Mouse (Mus musculus) liver, adult 2 months (tissue): ENCODE results near the gene Gas2l3. TPM values are rescaled to one million over a fixed set of nuclear protein-coding genes. Genes with fewer than 3 reads are reported as not detected.
A peak's percentile ranks its signal among the peaks of the same experiment; 100 is the strongest.

ENCODE experiments used
- DNase-seq: peaks from one replicate; pipeline ENCODE4 v3.0.0-alpha.2; 2011; ENCODE audit warnings: low read depth, low spot score; ENCODE audit errors: extremely low read depth
- H3K27ac ChIP-seq: fragments of 200-500 bp; replicated peaks from 2 replicates; pipeline ENCODE4 v1.5.1; 2012; ENCODE audit warnings: low read depth, mild to moderate bottlenecking, control low read depth, inconsistent platforms, low read length; ENCODE audit not compliant: insufficient read depth
- H3K27me3 ChIP-seq: fragments of 200-500 bp; 2 replicates; pipeline ENCODE4 v1.6.1; 2012; ENCODE audit warnings: mild to moderate bottlenecking, moderate library complexity, low read length, inconsistent platforms; ENCODE audit not compliant: control insufficient read depth, insufficient read depth
- H3K36me3 ChIP-seq: fragments of 200-500 bp; 2 replicates; pipeline ENCODE4 v1.6.1; 2012; ENCODE audit warnings: low read length, inconsistent platforms; ENCODE audit not compliant: control insufficient read depth, insufficient read depth
- H3K4me1 ChIP-seq: fragments of 200-500 bp; 2 replicates; pipeline ENCODE4 v1.6.1; 2011; ENCODE audit warnings: low read length; ENCODE audit not compliant: control insufficient read depth, insufficient read depth
- H3K4me3 ChIP-seq: fragments of 200-500 bp; 2 replicates; pipeline ENCODE4 v1.5.1; 2011; ENCODE audit warnings: low read depth, mild to moderate bottlenecking, control low read depth, low read length, moderate library complexity; ENCODE audit not compliant: insufficient read depth
- H3K79me2 ChIP-seq: fragments of 200-500 bp; 2 replicates; pipeline ENCODE4 v1.6.1; 2012; ENCODE audit warnings: inconsistent platforms, mild to moderate bottlenecking, low read length, moderate library complexity; ENCODE audit not compliant: control insufficient read depth, insufficient read depth
- H3K9ac ChIP-seq: fragments of 200-500 bp; 2 replicates; pipeline ENCODE4 v1.6.1; 2012; ENCODE audit warnings: low read depth, mild to moderate bottlenecking, control low read depth, inconsistent platforms, low read length
- CTCF ChIP-seq: fragments of 200-500 bp; IDR thresholded peaks from 2 replicates; pipeline ENCODE4 v1.5.1; 2011; ENCODE audit warnings: low read depth, low read length, control low read depth
- POLR2A ChIP-seq: fragments of 200-500 bp; IDR thresholded peaks from 2 replicates; pipeline ENCODE4 v1.6.1; 2011; ENCODE audit warnings: low read length, control low read depth; ENCODE audit not compliant: insufficient read depth; ENCODE audit errors: extremely low read depth
- WGBS: fragments of 180-500 bp; shearing (Covaris S2); methylation state at CpG from one replicate; pipeline ENCODE4 v1.1.7; 2018; 5-methylcytosine and 5-hydroxymethylcytosine counted together
- polyA plus RNA-seq: library from polyadenylated mRNA; depleted of rRNA; stranded (reverse); fragments of >200 nt; gene quantifications from 2 replicates; pipeline ENCODE4 v1.2.3, GENCODE M21; 2012
- total RNA-seq: library from RNA; depleted of rRNA; stranded (reverse); fragments of >200 nt; gene quantifications from 2 replicates; pipeline ENCODE4 v1.2.3, GENCODE M21; 2014

Gas2l3 gene
- total and polyA plus RNA-seq, 2 experiments: 0.38 to 1.2 TPM

DNA sequence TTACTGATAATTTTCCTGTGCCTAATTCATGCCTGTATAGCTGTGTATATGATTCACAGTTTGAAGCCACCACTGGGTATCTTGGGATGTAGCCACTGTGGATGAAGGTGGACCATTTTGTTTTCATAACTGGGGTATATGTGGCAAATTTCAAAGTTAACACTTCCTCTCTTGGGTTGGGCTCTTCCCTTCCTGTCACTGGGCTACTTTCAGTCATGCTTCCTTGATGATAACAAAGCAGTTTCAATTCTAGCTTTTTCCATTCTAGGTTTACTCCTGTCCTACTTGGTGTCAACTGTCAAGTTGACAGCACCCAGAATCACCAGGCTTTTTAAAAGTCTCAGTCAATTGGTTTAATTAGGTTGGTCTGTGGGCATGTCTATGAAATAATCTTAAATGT lies 41.1 kb upstream of the Gas2l3 start:
- Histone ChIP-seq H3K27me3 (no peaks in the 10 kb centered on the region), H3K9ac (no peak overlapping the region), H3K4me1 (peaks cover 23% of the 10 kb centered on the region; the same call in 1 of the 2 replicates), H3K4me3 (no peak overlapping the region), H3K79me2 (peaks cover 11% of the 10 kb centered on the region; the same call in 1 of the 2 replicates), H3K27ac (no peak overlapping the region), H3K36me3 (peaks cover 76% of the 10 kb centered on the region)
- no peak for DNase-seq
- TF ChIP-seq CTCF (no peak), POLR2A (no peak)

DNA sequence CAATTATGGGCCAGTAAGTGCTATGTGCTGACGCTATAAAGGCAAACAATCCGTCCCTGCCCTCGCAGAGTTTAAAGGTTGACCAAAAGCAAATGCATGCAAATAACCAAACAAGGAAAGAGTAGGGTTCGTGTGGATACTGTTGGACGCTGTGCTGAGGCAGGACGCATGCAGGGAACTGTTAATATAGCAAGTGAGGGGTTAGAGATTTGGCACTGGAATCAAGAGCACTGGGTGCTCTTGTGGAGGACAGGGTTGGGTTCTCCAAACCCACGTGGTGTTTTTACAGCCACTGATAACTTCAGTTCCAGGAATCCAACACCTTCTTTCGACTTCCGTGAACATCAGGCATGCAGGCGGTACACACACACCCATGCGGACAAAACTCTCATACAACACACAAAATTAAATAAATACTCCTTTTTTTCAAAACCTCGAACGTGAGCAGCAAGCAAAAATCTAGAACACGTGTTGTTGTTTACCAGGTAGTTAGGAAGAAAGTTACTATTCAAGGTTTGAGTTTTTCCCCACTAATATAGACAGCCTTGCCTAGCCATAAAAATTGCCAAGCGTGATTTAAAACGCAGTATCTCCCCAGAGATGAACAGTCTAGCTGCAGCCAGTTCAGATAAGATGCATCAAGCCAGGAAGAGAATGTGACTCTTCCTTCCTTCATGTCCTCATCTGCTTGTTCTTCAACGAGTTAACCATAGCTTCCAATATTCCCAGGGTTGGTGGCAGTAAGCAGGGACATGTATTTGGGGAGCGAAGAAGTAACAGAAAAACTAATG lies 40.2 kb upstream of the Gas2l3 start:
- peak; percentile 63 for DNase-seq
- Histone ChIP-seq H3K27me3 (no peaks in the 10 kb centered on the region), H3K79me2 (peaks cover 7% of the 10 kb centered on the region; the same call in 1 of the 2 replicates), H3K36me3 (peaks cover 78% of the 10 kb centered on the region), H3K4me3 (no peak overlapping the region), H3K27ac (peak overlapping the region; percentile 42; the same call in 1 of the 2 replicates), H3K4me1 (peaks cover 19% of the 10 kb centered on the region; the same call in 1 of the 2 replicates), H3K9ac (no peak overlapping the region)
- 29% methylated on average over 18 of the region's 18 CpGs for WGBS
- no peak for TF ChIP-seq POLR2A
- no peak for TF ChIP-seq CTCF

DNA sequence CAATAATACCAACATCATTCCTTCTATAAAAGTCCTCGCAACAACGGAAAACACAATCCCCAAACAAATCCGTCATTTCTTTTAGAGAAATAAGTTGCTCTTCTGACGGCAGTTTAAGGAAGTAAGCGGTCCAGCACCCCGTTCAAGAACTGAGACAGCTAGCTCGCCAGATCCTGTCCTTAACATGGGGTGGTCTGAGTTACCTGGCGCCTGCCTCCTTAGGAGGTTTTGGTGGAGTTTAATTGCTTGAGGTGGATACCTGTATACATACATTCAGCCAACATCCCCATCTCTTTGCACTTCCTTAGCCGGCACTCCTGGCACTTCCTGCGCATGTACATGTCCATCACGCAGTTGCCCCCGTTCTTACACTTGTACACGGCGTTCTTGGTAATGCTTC lies 39.3 kb upstream of the Gas2l3 start:
- no peak for DNase-seq
- TF ChIP-seq POLR2A (no peak), CTCF (no peak)
- Histone ChIP-seq H3K27ac (no peak overlapping the region), H3K36me3 (peaks cover 78% of the 10 kb centered on the region), H3K4me3 (no peak overlapping the region), H3K9ac (no peak overlapping the region), H3K4me1 (peaks cover 17% of the 10 kb centered on the region; the same call in 1 of the 2 replicates), H3K79me2 (peaks cover 3% of the 10 kb centered on the region; the same call in 1 of the 2 replicates), H3K27me3 (no peaks in the 10 kb centered on the region)
- 93% methylated on average over 14 of the region's 14 CpGs for WGBS

DNA sequence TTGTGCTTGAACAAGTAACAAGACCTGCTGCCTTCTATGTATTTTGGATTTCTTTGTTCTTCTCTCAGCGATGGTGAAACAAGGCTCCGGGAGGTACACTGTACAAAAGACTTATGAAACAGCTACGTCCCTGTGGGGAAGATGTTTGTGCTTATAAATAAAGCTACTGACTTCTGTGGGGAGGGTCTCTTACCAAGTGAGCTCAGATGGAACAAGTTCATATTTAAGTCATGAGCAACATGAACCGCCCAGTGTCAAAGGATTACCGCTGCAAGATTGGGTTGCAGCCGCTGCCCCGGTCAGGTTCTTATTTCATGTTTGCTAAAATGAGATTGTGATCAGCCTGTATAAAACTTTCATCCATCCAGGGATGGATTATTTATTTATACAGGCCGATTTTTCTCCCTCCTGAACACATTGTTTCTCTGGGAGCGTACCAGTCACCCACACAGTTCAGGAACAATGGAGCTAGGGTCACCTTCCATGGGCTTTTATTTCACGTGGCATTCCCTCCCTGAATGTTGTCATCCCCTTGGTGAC lies 38.4 kb upstream of the Gas2l3 start:
- Histone ChIP-seq H3K4me1 (peaks cover 12% of the 10 kb centered on the region; the same call in 1 of the 2 replicates), H3K79me2 (peaks cover 3% of the 10 kb centered on the region; the same call in 1 of the 2 replicates), H3K9ac (no peak overlapping the region), H3K36me3 (peaks cover 79% of the 10 kb centered on the region), H3K27ac (no peak overlapping the region), H3K4me3 (no peak overlapping the region), H3K27me3 (no peaks in the 10 kb centered on the region)
- no peak for TF ChIP-seq POLR2A
- TF ChIP-seq CTCF: no peak
- WGBS: 56% methylated on average over 10 of the region's 10 CpGs
- no peak for DNase-seq

DNA sequence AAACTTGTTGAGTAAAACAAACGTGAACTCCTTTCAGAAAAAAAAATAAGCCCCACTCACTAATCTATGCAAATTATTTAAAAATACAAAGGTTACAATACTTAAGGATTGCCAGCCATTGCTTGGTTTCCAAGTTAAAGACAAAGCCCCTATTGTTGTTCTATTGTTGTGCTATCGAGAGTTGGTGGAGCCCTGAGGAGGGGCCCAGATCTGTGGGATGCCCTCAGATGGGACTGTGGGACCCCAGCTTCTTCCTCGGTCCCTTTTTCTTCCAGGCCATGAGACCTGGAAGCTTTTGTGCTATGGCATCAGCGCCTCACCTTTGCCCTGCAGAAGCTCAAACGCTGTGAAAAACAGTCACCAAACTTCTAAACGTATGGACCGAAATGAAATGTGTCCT lies 37.9 kb upstream of the Gas2l3 start:
- H3K27me3 ChIP-seq: no peaks in the 10 kb centered on the region
- H3K79me2 ChIP-seq: peaks cover 3% of the 10 kb centered on the region; the same call in 1 of the 2 replicates
- H3K4me3 ChIP-seq: no peak overlapping the region
- H3K36me3 ChIP-seq: peaks cover 80% of the 10 kb centered on the region
- H3K9ac ChIP-seq: no peak overlapping the region
- peaks cover 12% of the 10 kb centered on the region; the same call in 1 of the 2 replicates for H3K4me1 ChIP-seq
- TF ChIP-seq CTCF: no peak
- TF ChIP-seq POLR2A: no peak
- H3K27ac ChIP-seq: no peak overlapping the region
- no peak for DNase-seq
- WGBS: 75% methylated on average over 7 of the region's 7 CpGs
